Mouse (Mus musculus) ES-E14 (cell line): ENCODE measurements around the gene Scarb1.

ENCODE experiments used
- CHD2 ChIP-seq: IDR thresholded peaks from 2 replicates; pipeline ENCODE4 v1.6.1; 2014; ENCODE audit warnings: mild to moderate bottlenecking, low read depth, low read length, inconsistent platforms
- HCFC1 ChIP-seq: IDR thresholded peaks from 2 replicates; pipeline ENCODE4 v1.6.1; 2012; ENCODE audit warnings: low read length, inconsistent platforms, borderline replicate concordance; ENCODE audit not compliant: insufficient read depth
- MAFK ChIP-seq: IDR thresholded peaks from 2 replicates; pipeline ENCODE4 v1.6.1; 2014; ENCODE audit warnings: mild to moderate bottlenecking, low read depth, low read length, inconsistent platforms; ENCODE audit not compliant: insufficient read depth
- ZC3H11A ChIP-seq: IDR thresholded peaks from 2 replicates; pipeline ENCODE4 v1.6.1; 2012; ENCODE audit warnings: low read depth, mild to moderate bottlenecking, inconsistent platforms, low read length, borderline replicate concordance
- ZNF384 ChIP-seq: IDR thresholded peaks from 2 replicates; pipeline ENCODE4 v1.6.1; 2012; ENCODE audit warnings: low read depth, low read length, inconsistent platforms

GRCm38 (mm10) chr5:125304245-125304856 is 36.5 kb downstream of the Scarb1 start:
- TF ChIP-seq MAFK (no peak), ZNF384 (no peak), ZC3H11A (no peak), HCFC1 (no peak), CHD2 (no peak)
